Mouse (Mus musculus) ES-Bruce4 (cell line): ENCODE data around the gene Trank1. TPM values are rescaled to one million over a fixed set of nuclear protein-coding genes. Genes with fewer than 3 reads are reported as not detected.

Experiments
- H3K27ac ChIP-seq: 2 replicates; pipeline ENCODE4 v1.5.1; 2012; ENCODE audit warnings: low read length, inconsistent platforms; ENCODE audit not compliant: insufficient read depth
- H3K27me3 ChIP-seq: 2 replicates; pipeline ENCODE4 v1.6.1; 2012; ENCODE audit warnings: mild to moderate bottlenecking, low read length, inconsistent platforms; ENCODE audit not compliant: control insufficient read depth, poor library complexity, insufficient read depth, severe bottlenecking
- H3K36me3 ChIP-seq: 2 replicates; pipeline ENCODE4 v1.6.1; 2012; ENCODE audit warnings: inconsistent platforms, mild to moderate bottlenecking, low read length, moderate library complexity; ENCODE audit not compliant: control insufficient read depth, poor library complexity, insufficient read depth, severe bottlenecking
- H3K4me1 ChIP-seq: one replicate; pipeline ENCODE4 v1.8.1; 2011; ENCODE audit warnings: low read length; ENCODE audit not compliant: control insufficient read depth, insufficient read depth
- H3K4me3 ChIP-seq: 2 replicates; pipeline ENCODE4 v1.5.1; 2011; ENCODE audit warnings: low read depth, mild to moderate bottlenecking, low read length
- H3K9ac ChIP-seq: 2 replicates; pipeline ENCODE4 v1.6.1; 2012; ENCODE audit warnings: low read depth, mild to moderate bottlenecking, inconsistent platforms; ENCODE audit not compliant: poor library complexity, severe bottlenecking
- H3K9me3 ChIP-seq: replicated peaks from 2 replicates; pipeline ENCODE4 v1.6.1; 2012; ENCODE audit warnings: mild to moderate bottlenecking, low read length, inconsistent platforms; ENCODE audit not compliant: control insufficient read depth, poor library complexity, insufficient read depth, severe bottlenecking
- CTCF ChIP-seq: IDR thresholded peaks from one replicate; pipeline ENCODE4 v1.8.1; 2011; ENCODE audit warnings: low read depth, low read length
- EP300 ChIP-seq: IDR thresholded peaks from 2 replicates; pipeline ENCODE4 v1.6.1; 2011; ENCODE audit warnings: low read depth, low read length; ENCODE audit not compliant: insufficient read depth
- POLR2A ChIP-seq: IDR thresholded peaks from one replicate; pipeline ENCODE4 v1.8.1; 2011; ENCODE audit warnings: low read length; ENCODE audit not compliant: insufficient read depth
- polyA plus RNA-seq: library from polyadenylated mRNA; stranded (reverse); fragments of >200 nt; gene quantifications from 2 replicates; pipeline ENCODE4 v1.2.4, GENCODE M21; 2011; ENCODE audit warnings: low read depth; ENCODE audit not compliant: missing spikeins, insufficient read depth, insufficient read length

Gene Trank1
- polyA plus RNA-seq, 1 experiment, result 0.90 TPM

- Histone ChIP-seq H3K36me3 (no peaks in the 10 kb centered on the region), H3K4me1 (no peaks in the 10 kb centered on the region), H3K27me3 (no peaks in the 10 kb centered on the region), H3K27ac (no peak overlapping the region), H3K9me3 (no peaks in the 10 kb centered on the region), H3K9ac (no peak overlapping the region), H3K4me3 (no peak overlapping the region)
- TF ChIP-seq POLR2A (no peak), EP300 (no peak), CTCF (no peak)
These were observed 16.6 kb upstream of the Trank1 start for GRCm38 (mm10) chr9:111294911-111295310.

- Histone ChIP-seq H3K27me3 (no peaks in the 10 kb centered on the region), H3K4me1 (no peaks in the 10 kb centered on the region), H3K36me3 (no peaks in the 10 kb centered on the region), H3K4me3 (no peak overlapping the region), H3K27ac (no peak overlapping the region), H3K9ac (no peak overlapping the region), H3K9me3 (no peaks in the 10 kb centered on the region)
- TF ChIP-seq CTCF (no peak), POLR2A (no peak), EP300 (no peak)
These were observed 16.2 kb upstream of the Trank1 start for GRCm38 (mm10) chr9:111295323-111295722.

- TF ChIP-seq EP300 (no peak), POLR2A (no peak), CTCF (no peak)
These were observed 15.1 kb upstream of the Trank1 start for GRCm38 (mm10) chr9:111296433-111296832.

GRCm38 (mm10) chr9:111298606-111299005 is 12.9 kb upstream of the Trank1 start:
- no peak overlapping the region for H3K9ac ChIP-seq
- TF ChIP-seq CTCF, result no peak
- no peak for TF ChIP-seq POLR2A
- TF ChIP-seq EP300, result no peak

More at GRCm38 (mm10) chr9:111296433-111296832, 15.1 kb upstream of the Trank1 start:
- no peak overlapping the region for H3K27ac ChIP-seq
- H3K4me3 ChIP-seq, result no peak overlapping the region
- no peaks in the 10 kb centered on the region for H3K4me1 ChIP-seq
- H3K27me3 ChIP-seq, result no peaks in the 10 kb centered on the region
- no peaks in the 10 kb centered on the region for H3K36me3 ChIP-seq
- H3K9me3 ChIP-seq, result no peaks in the 10 kb centered on the region
- H3K9ac ChIP-seq, result no peak overlapping the region

GRCm38 (mm10) chr9:111302196-111302831 is 9.2 kb upstream of the Trank1 start:
- Histone ChIP-seq H3K4me1 (no peaks in the 10 kb centered on the region), H3K27ac (no peak overlapping the region), H3K36me3 (no peaks in the 10 kb centered on the region), H3K9me3 (no peaks in the 10 kb centered on the region), H3K27me3 (no peaks in the 10 kb centered on the region), H3K9ac (no peak overlapping the region), H3K4me3 (no peak overlapping the region)
- TF ChIP-seq EP300 (no peak), CTCF (no peak), POLR2A (no peak)

More at GRCm38 (mm10) chr9:111298606-111299005, 12.9 kb upstream of the Trank1 start:
- Histone ChIP-seq H3K4me1 (no peaks in the 10 kb centered on the region), H3K36me3 (no peaks in the 10 kb centered on the region), H3K27ac (no peak overlapping the region), H3K4me3 (no peak overlapping the region), H3K9me3 (no peaks in the 10 kb centered on the region), H3K27me3 (no peaks in the 10 kb centered on the region)

- Histone ChIP-seq H3K4me1 (no peaks in the 10 kb centered on the region), H3K4me3 (no peak overlapping the region)
- TF ChIP-seq EP300 (no peak), POLR2A (no peak), CTCF (no peak)
These were observed 7.5 kb upstream of the Trank1 start for GRCm38 (mm10) chr9:111304036-111304435.

More at GRCm38 (mm10) chr9:111304036-111304435, 7.5 kb upstream of the Trank1 start:
- Histone ChIP-seq H3K36me3 (no peaks in the 10 kb centered on the region), H3K9ac (no peak overlapping the region), H3K27ac (no peak overlapping the region), H3K9me3 (no peaks in the 10 kb centered on the region), H3K27me3 (no peaks in the 10 kb centered on the region)
